Mouse (Mus musculus) ovary, adult 18-20 months (tissue): ENCODE data around the gene Gm49601.

Source experiments
- DNase-seq: peaks from one replicate; pipeline ENCODE4 v3.0.0; 2022; ENCODE audit warnings: low spot score, mixed read lengths

Gene Gm49601

DNA sequence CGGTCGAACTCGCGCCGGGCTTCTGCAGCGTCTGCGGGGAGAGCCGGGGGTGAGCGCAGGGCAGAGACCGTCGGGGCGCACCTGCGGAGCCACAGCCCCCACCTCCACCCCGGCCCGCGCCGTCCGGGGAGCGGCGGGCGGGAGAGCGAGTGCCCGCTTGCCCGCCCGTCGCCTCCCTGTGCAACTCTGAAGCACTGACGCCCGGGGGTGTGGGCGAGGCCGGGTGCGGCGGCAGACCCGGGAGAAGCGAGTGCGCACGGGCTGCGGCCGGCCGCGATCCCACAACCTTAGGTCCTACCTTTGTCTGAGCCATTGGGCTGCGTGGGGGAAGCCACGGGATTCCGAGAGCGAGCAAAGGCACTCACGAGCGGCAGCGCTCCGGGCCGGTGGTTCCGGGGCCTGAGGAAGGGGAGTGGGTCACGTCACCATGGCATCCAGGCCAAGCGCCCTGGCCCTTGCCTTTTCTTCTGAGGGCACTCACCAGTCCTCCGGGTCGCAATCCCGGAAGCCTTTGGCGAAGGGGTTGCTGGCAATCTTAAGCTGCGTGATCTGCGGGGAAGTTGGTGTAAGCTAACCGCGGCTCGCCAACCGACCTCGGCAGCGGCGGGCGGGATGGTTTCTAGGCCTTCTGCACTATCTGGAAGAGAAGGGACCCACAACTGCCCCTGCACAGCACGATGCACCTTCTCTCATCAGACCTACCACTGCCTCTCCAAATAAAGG, 43.6 kb downstream of the Gm49601 start:
- DNase-seq, result no peak

DNA sequence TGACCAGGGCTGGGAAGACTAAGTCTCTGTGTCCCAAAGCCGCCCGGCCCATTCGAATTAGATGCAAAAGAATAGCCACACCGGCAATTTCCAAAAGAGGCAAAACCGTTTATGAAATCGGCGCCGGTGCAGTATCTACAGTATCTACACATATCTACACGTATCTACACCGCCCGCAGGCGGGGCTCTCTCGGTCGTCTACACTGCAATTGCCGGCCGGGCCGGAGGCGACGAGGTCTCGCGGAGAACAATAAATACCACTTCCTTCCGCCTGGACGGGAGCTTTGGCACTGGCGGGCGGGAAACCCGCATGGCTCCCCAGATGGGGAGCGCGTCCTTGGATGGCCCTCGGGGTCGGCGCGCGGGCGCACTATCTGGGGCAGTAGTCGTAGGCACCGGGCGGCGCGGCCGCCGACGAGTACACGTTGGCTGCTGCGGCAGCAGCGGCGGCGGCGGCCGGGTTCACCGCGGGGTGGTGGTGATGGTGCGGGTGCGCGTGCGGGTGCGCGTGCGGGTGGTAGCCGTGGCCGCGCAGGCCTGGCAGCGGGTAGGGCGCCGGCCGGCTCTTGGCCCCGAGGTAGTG, 44.5 kb downstream of the Gm49601 start:
- no peak for DNase-seq

DNA sequence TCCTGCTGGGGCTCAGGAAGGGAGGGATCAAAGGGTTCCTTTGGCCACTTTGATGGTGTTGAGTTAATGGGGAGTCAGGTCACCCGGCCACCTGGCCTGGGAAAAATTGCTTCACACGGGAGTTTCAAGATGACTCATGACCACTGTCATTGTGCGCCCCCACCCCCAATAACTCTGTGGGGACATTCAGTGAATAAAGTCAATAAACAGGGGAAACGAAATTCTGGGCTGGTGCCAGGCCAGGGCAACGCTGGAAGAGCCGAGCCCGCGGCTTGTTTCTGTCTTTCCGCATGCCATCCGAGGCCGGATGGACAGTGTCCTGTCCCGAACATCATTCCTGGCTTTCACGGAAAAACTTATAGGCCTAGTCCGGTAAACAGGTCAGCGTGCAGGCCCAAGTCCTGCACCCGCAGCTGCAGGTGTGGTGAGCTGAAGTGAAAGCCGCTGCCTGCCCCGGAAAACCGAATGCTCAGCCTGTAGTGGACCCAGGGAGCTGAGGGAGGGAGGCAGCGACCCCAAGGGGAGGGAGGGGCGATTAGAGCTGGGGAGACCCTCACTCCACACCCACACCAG, 45.1 kb downstream of the Gm49601 start:
- no peak for DNase-seq

DNA sequence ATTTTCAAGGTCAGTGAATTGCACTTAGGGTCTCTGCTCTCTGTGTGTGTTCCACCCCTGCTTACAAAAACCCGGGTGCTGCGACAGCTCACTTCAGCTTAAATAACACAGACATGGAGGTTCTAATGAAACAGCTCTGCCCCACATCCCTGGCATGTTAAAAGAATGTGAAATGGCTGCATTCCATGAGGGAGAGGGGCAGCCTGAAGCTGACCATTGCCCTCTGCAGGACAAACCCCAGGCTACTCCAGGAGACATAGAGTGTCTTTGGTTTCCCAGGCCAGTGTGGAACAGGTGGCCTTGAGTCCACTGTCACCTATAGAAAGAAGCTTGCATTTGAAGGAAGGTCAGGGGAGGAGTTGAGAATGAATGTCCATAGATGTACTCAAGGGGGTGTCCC, 45.8 kb downstream of the Gm49601 start:
- DNase-seq, result no peak

DNA sequence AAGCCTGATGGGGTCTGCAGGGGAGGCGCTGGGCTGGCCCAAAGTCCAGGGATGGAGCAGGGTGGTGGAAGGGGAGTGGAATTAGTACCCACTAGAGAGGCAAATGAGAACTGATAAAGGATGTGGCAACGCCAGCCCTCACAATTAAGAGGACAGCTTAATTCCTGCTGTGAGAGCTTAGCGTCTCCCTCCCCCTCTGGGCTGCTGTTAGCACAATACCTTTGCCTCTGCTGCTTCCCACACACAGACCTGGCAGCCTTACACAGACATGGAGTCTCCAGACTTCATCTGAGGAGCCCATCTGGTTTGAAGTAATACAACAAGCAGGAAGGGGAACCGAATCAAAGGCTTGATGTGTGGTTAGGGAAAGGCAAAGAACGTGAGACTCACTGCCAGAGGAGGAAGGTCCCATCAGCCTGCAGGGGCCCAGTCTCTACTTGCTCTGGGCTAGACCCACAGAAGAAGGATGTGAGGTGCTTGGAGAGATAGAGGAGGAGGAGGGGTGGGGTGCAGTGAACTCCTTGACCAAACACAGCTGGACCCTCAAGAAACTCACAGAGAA, 48.5 kb downstream of the Gm49601 start:
- no peak for DNase-seq

DNA sequence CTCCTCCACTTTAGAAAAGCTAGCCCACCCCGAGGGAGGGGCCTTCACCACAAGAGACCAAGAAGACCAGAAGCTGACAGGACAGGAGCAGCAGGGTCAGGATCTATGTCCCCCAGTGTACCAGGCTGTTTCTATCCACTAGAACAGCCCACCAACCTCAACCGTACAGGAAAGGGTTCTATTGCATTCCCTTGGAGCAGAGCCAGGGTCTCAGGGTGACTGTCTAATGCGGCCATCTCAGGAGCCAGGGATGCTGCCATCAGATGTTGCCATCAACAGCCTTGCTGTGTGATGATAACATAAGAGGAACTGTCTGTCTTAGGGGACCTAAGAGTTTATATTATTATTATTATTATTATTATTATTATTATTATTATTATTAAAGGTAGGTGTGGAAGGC, 49.2 kb downstream of the Gm49601 start:
- DNase-seq, result no peak

DNA sequence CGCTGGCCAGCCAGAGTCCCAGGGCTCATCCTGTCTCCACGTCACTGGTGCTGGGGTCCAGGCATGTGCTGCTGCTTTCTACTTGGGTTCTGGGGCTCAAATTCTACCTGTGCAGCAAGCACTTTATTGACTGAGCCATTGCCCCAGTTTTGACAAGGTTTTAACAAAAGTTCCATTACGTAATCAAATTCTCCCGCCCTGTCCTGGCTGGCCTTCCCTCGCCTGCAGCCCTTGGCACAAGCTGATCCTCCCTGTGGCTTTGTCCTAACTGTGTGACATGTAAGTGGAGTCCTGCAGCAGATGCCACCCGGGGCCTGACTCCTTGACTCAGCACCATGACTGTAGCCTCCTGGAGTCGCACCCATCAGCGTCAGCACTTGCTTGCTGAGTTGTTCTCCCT, 52.0 kb downstream of the Gm49601 start:
- DNase-seq, result no peak
